In genomic region chr4:33119118-33119517, GRCm38 (mm10) we compare ENCODE assay signal across 8 mouse cellular contexts. TPM values are rescaled to one million over a fixed set of nuclear protein-coding genes. Genes with fewer than 3 reads are reported as not detected.
DNase-seq lines count a peak whose midpoint lies in the region; ATAC-seq and TF ChIP-seq lines count a peak whose summit lies in the region.
"Not testable (repeated sequence)": the region's sequence is repeated elsewhere in the genome, so short reads cannot be mapped to it uniquely, and the experiment has no call there.
"Had no signal": no experiment of that assay in that cellular context is flagged by ENCODE, and none has a peak within 500 bp of the region (broad histone marks: within the 10 kb centered on the region; RNA-seq: fewer than 3 reads in every experiment).

No protein-coding gene starts in this region.

- 4% methylated on average over 3 of the region's 3 CpGs for WGBS in intestine, postnatal 0 days
- WGBS in midbrain, postnatal 0 days, result 2% methylated on average over 3 of the region's 3 CpGs

- H3K4me3 ChIP-seq in intestine, postnatal 0 days (ENCODE audit: low read depth, low read length); midbrain, postnatal 0 days (ENCODE audit: low read depth, low read length): not testable (repeated sequence)

- not testable (repeated sequence) for ATAC-seq in intestine, postnatal 0 days; midbrain, postnatal 0 days (ENCODE audit: low FRiP score)

- not testable (repeated sequence) for H3K36me3 ChIP-seq in intestine, postnatal 0 days (ENCODE audit: control insufficient read depth, insufficient read depth); midbrain, postnatal 0 days (ENCODE audit: insufficient read depth, low read length)

- H3K27ac ChIP-seq in intestine, postnatal 0 days (ENCODE audit: low read depth, low read length); midbrain, postnatal 0 days (ENCODE audit: low read depth, low read length): not testable (repeated sequence)

- not testable (repeated sequence) for H3K4me1 ChIP-seq in intestine, postnatal 0 days (replicated peaks; ENCODE audit: control insufficient read depth, insufficient read depth, low read length); midbrain, postnatal 0 days (ENCODE audit: insufficient read depth, low read length)

- H3K27me3 ChIP-seq in intestine, postnatal 0 days (replicated peaks; ENCODE audit: control insufficient read depth, insufficient read depth, low read length); midbrain, postnatal 0 days (ENCODE audit: insufficient read depth, low read length): not testable (repeated sequence)

- H3K4me2 ChIP-seq in intestine, postnatal 0 days (replicated peaks; ENCODE audit: low read depth); midbrain, postnatal 0 days (ENCODE audit: low read depth, low read length, poor library complexity, severe bottlenecking): not testable (repeated sequence)

- H3K9me3 ChIP-seq in intestine, postnatal 0 days (ENCODE audit: control insufficient read depth); midbrain, postnatal 0 days (ENCODE audit: low read length): not testable (repeated sequence)

- peak; percentile 53 to 85 for DNase-seq in adrenal gland, adult (ENCODE audit: inconsistent age in 2 of 2, low spot score in 1 of 2)
- peak; percentile 79 to 90 for DNase-seq in cerebellum, postnatal 25 days
- DNase-seq in frontal cortex, postnatal 25 days (ENCODE audit: low spot score in 2 of 2), result peak; percentile 70 to 74
- DNase-seq in left cerebral cortex, postnatal 10 days (ENCODE audit: extremely low spot score in 1 of 2, low spot score in 2 of 2), result peak; percentile 78 to 80
- DNase-seq in midbrain, postnatal 0 days (ENCODE audit: low spot score), result peak; percentile 85
- DNase-seq in spleen, postnatal 14 days (ENCODE audit: low spot score in 2 of 2), result peak; percentile 48 to 76

- intact Hi-C loops in left cerebral cortex, postnatal 10 days (cut with DNase I), result loop anchor here (10.0 kb wide), 3 partner anchors 64 to 344 kb away; partner anchors contain the start of gene Ankrd6

- TF ChIP-seq CTCF in intestine, postnatal 0 days (IDR thresholded peaks at IDR 0.05; ENCODE audit: low read depth), result peak; percentile 80
- peak; percentile 84 for TF ChIP-seq CTCF in midbrain, postnatal 0 days (IDR thresholded peaks at IDR 0.05)

- not testable (repeated sequence) for H3K9ac ChIP-seq in intestine, postnatal 0 days (ENCODE audit: low read depth, low read length); midbrain, postnatal 0 days (replicated peaks; ENCODE audit: low read length, poor library complexity, severe bottlenecking)

RNA-seq across cellular contexts. Expression of gene Gabrr1, which starts 13.2 kb away (rescaled TPM):
- polyA plus RNA-seq in intestine, postnatal 0 days (2015; fragmentation: Nextera tagmentation; extraction: Ambion mirVana), result 0.12 and 0.20 TPM in 2 replicates
- under 1 TPM; 0.19 to 0.20 TPM for total RNA-seq in left cerebral cortex, postnatal 10 days (2021)
- 1.4 and 1.8 TPM in 2 replicates for total RNA-seq in midbrain, postnatal 0 days (2014; rRNA removed)
- polyA plus RNA-seq in midbrain, postnatal 0 days (2015; fragmentation: Nextera tagmentation; extraction: Ambion mirVana), result 1.4 and 1.5 TPM in 2 replicates
- total RNA-seq: megakaryocyte-erythroid progenitor cell, adult 5-6 weeks had no signal

RNA-seq across cellular contexts. Expression of gene Gabrr2, which starts 56.3 kb away (rescaled TPM):
- polyA plus RNA-seq in intestine, postnatal 0 days (2015; fragmentation: Nextera tagmentation; extraction: Ambion mirVana), result 0.07 TPM in 1 of 2 replicates, not detected in the other
- not detected for total RNA-seq in left cerebral cortex, postnatal 10 days (2021)
- not detected in 2 replicates for total RNA-seq in midbrain, postnatal 0 days (2014; rRNA removed)
- 0.15 and 0.48 TPM in 2 replicates for polyA plus RNA-seq in midbrain, postnatal 0 days (2015; fragmentation: Nextera tagmentation; extraction: Ambion mirVana)
